Mouse (Mus musculus) monocyte, adult 5-6 weeks (primary cell): ENCODE results near the gene Lims1. TPM values are rescaled to one million over a fixed set of nuclear protein-coding genes. Genes with fewer than 3 reads are reported as not detected.
"Not testable (repeated sequence)": the region's sequence is repeated elsewhere in the genome, so short reads cannot be mapped to it uniquely, and the experiment has no call there.

Experiments
- ATAC-seq: fragments of 153-309, 156-312 bp; replicated peaks from 2 replicates; pipeline ENCODE4 v1.8.0; 2017; ENCODE audit warnings: mild to moderate bottlenecking; ENCODE audit not compliant: low TSS enrichment, insufficient number of reproducible peaks, severe bottlenecking, poor library complexity, low FRiP score
- total RNA-seq: library from RNA; stranded (forward); fragments of 200-1000, 200-491, 200-594 nt; gene quantifications from 3 replicates; pipeline ENCODE4 v1.2.3, GENCODE M21; 2017

The Lims1 gene
- total RNA-seq, result 106 to 148 TPM (median 112 TPM) in 3 replicates

GRCm38 (mm10) chr10:58323028-58323991 lies at the start of gene Lims1:
Gene Lims1, plus strand, starts transcription at chr10:58323466.
- peak; percentile 89 for ATAC-seq

GRCm38 (mm10) chr10:58282238-58282637 lies 41.0 kb upstream of the Lims1 start:
- no peak for ATAC-seq

GRCm38 (mm10) chr10:58290742-58291141 lies 32.5 kb upstream of the Lims1 start:
- ATAC-seq, result no peak

- ATAC-seq, result no peak
Observed at GRCm38 (mm10) chr10:58294246-58294645, 29.0 kb upstream of the Lims1 start.

GRCm38 (mm10) chr10:58295605-58296004 lies 27.7 kb upstream of the Lims1 start:
- ATAC-seq, result no peak

GRCm38 (mm10) chr10:58304996-58305395 lies 18.3 kb upstream of the Lims1 start:
- ATAC-seq, result no peak

- no peak for ATAC-seq
Observed at GRCm38 (mm10) chr10:58306897-58307296, 16.4 kb upstream of the Lims1 start.

GRCm38 (mm10) chr10:58310791-58311190 lies 12.5 kb upstream of the Lims1 start:
- ATAC-seq, result no peak

GRCm38 (mm10) chr10:58312887-58313286 lies 10.4 kb upstream of the Lims1 start:
- ATAC-seq, result no peak

GRCm38 (mm10) chr10:58320881-58321280 lies 2.4 kb upstream of the Lims1 start:
- no peak for ATAC-seq

- ATAC-seq, result no peak
Observed at GRCm38 (mm10) chr10:58322361-58323027, 772 bp upstream of the Lims1 start.

- no peak for ATAC-seq
Observed at GRCm38 (mm10) chr10:58326271-58326670, 3.0 kb downstream of the Lims1 start.

- not testable (repeated sequence) for ATAC-seq
Observed at GRCm38 (mm10) chr10:58327836-58328235, 4.6 kb downstream of the Lims1 start.

- ATAC-seq, result no peak
Observed at GRCm38 (mm10) chr10:58328517-58329108, 5.3 kb downstream of the Lims1 start.

GRCm38 (mm10) chr10:58330635-58331034 lies 7.4 kb downstream of the Lims1 start:
- ATAC-seq, result no peak

- no peak for ATAC-seq
Observed at GRCm38 (mm10) chr10:58331741-58332140, 8.5 kb downstream of the Lims1 start.

GRCm38 (mm10) chr10:58333414-58333813 lies 10.1 kb downstream of the Lims1 start:
- no peak for ATAC-seq

- ATAC-seq, result no peak
Observed at GRCm38 (mm10) chr10:58336156-58336555, 12.9 kb downstream of the Lims1 start.

GRCm38 (mm10) chr10:58337091-58337490 lies 13.8 kb downstream of the Lims1 start:
- not testable (repeated sequence) for ATAC-seq
